Mouse (Mus musculus) bone marrow macrophage, adult 2 months (primary cell): ENCODE data around the gene Zswim8. TPM values are rescaled to one million over a fixed set of nuclear protein-coding genes. Genes with fewer than 3 reads are reported as not detected.

Experiments
- H3K27ac ChIP-seq: 2 replicates; pipeline ENCODE4 v1.5.1; 2012; ENCODE audit warnings: low read depth, low read length; ENCODE audit not compliant: insufficient read depth
- H3K4me1 ChIP-seq: 2 replicates; pipeline ENCODE4 v1.6.1; 2012; ENCODE audit warnings: low read length; ENCODE audit not compliant: control insufficient read depth, insufficient read depth
- H3K4me3 ChIP-seq: 2 replicates; pipeline ENCODE4 v1.5.1; 2012; ENCODE audit warnings: mild to moderate bottlenecking, low read length, moderate library complexity; ENCODE audit not compliant: insufficient read depth
- CTCF ChIP-seq: IDR thresholded peaks from 2 replicates; pipeline ENCODE4 v1.5.1; 2012; ENCODE audit warnings: low read depth, mild to moderate bottlenecking, low read length, moderate library complexity
- POLR2A ChIP-seq: IDR thresholded peaks from 2 replicates; pipeline ENCODE4 v1.6.1; 2012; ENCODE audit warnings: mild to moderate bottlenecking, low read depth, low read length, borderline replicate concordance
- polyA plus RNA-seq: library from polyadenylated mRNA; stranded (reverse); fragments of >200 nt; gene quantifications from 2 replicates; pipeline ENCODE4 v1.2.4, GENCODE M21; 2012; ENCODE audit not compliant: missing spikeins, insufficient read depth, insufficient read length

Zswim8 gene
- polyA plus RNA-seq, 1 experiment, result 94.2 TPM

GRCm38 (mm10) chr14:20725660-20726339 is 18.4 kb downstream of the Zswim8 start:
- H3K4me3 ChIP-seq, result no peak overlapping the region
- TF ChIP-seq POLR2A, result no peak
- no peak overlapping the region for H3K27ac ChIP-seq
- H3K4me1 ChIP-seq, result peaks cover 10% of the 10 kb centered on the region

- H3K27ac ChIP-seq, result no peak overlapping the region
- no peak overlapping the region for H3K4me3 ChIP-seq
- peaks cover 27% of the 10 kb centered on the region for H3K4me1 ChIP-seq
- no peak for TF ChIP-seq CTCF
- TF ChIP-seq POLR2A, result no peak
Observed at GRCm38 (mm10) chr14:20729871-20730270, 22.5 kb downstream of the Zswim8 start.

- TF ChIP-seq POLR2A, result no peak
- no peak for TF ChIP-seq CTCF
- Histone ChIP-seq H3K4me1 (peaks cover 35% of the 10 kb centered on the region), H3K27ac (peak overlapping the region; percentile 67), H3K4me3 (peak overlapping the region; percentile 13)
Observed at GRCm38 (mm10) chr14:20730853-20731602, 23.7 kb downstream of the Zswim8 start.

- peaks cover 35% of the 10 kb centered on the region for H3K4me1 ChIP-seq
- peak overlapping the region; percentile 86 for H3K4me3 ChIP-seq
- peak overlapping the region; percentile 92 for H3K27ac ChIP-seq
- TF ChIP-seq CTCF (no peak), POLR2A (no peak)
Observed at GRCm38 (mm10) chr14:20733041-20733951, 25.9 kb downstream of the Zswim8 start.

GRCm38 (mm10) chr14:20733952-20734774 is 26.8 kb downstream of the Zswim8 start, which contains the start of gene Ndst2:
Gene Ndst2 (minus strand): TSS chr14:20734562.
- H3K4me1 ChIP-seq, result peaks cover 35% of the 10 kb centered on the region
- H3K27ac ChIP-seq, result peak within 1 kb of the TSS; percentile 92
- TF ChIP-seq CTCF (no peak), POLR2A (peak; percentile 76; the same call in 1 of the 2 replicates)
- peak within 1 kb of the TSS; percentile 86 for H3K4me3 ChIP-seq

GRCm38 (mm10) chr14:20735052-20735451 is 27.7 kb downstream of the Zswim8 start:
- TF ChIP-seq CTCF, result no peak
- TF ChIP-seq POLR2A, result no peak
- H3K4me1 ChIP-seq, result peaks cover 32% of the 10 kb centered on the region
- peak overlapping the region; percentile 26; the same call in 1 of the 2 replicates for H3K27ac ChIP-seq
- no peak overlapping the region for H3K4me3 ChIP-seq

GRCm38 (mm10) chr14:20735892-20736390 is 28.6 kb downstream of the Zswim8 start:
- no peak for TF ChIP-seq CTCF
- no peak for TF ChIP-seq POLR2A
- no peak overlapping the region for H3K4me3 ChIP-seq
- H3K4me1 ChIP-seq, result peaks cover 23% of the 10 kb centered on the region
- no peak overlapping the region for H3K27ac ChIP-seq

- H3K4me3 ChIP-seq, result no peak overlapping the region
- TF ChIP-seq POLR2A (no peak), CTCF (0 out of 2 replicates have a peak, but pooled peaks have one; percentile 19)
- H3K27ac ChIP-seq, result no peak overlapping the region
- peaks cover 15% of the 10 kb centered on the region for H3K4me1 ChIP-seq
Observed at GRCm38 (mm10) chr14:20737306-20737705, 30.0 kb downstream of the Zswim8 start.
